Mouse (Mus musculus): ENCODE results near the gene Pcna.

- no peak for TF ChIP-seq CTCF (IDR thresholded peaks at IDR 0.05; ENCODE audit: extremely low read depth, insufficient read depth, low read length)
- TF ChIP-seq POLR2A (IDR thresholded peaks at IDR 0.05; ENCODE audit: extremely low read depth, insufficient read depth, low read length) = no peak
Measured at GRCm38 (mm10) chr2:132272694-132273389, 19.7 kb upstream of the Pcna start.

Data from cortical plate, adult 2 months (tissue).